Mouse (Mus musculus): ENCODE measurements at regions not wholly inside any gene's neighbourhood (a gene's known extent, or its start where the extent isn't known, plus 50 kb on each side); places are given as distances from the start of the nearest gene placed in this dataset.

GRCm38 (mm10) chr7:93136061-93136460 lies 56.4 kb downstream of the Fam181b start:
- H3K9me3 ChIP-seq: no peaks in the 10 kb centered on the region
- no peak for ATAC-seq (ENCODE audit: low FRiP score, low read depth)
- no peaks in the 10 kb centered on the region for H3K4me1 ChIP-seq
- H3K36me3 ChIP-seq: no peaks in the 10 kb centered on the region
- H3K27ac ChIP-seq (replicated peaks): no peak overlapping the region
- H3K4me2 ChIP-seq (replicated peaks): no peak overlapping the region
- H3K9ac ChIP-seq (replicated peaks): no peak overlapping the region
- no peaks in the 10 kb centered on the region for H3K27me3 ChIP-seq
- H3K4me3 ChIP-seq: no peak overlapping the region
- 79% methylated on average over 4 of the region's 4 CpGs for WGBS

GRCm38 (mm10) chr7:93147379-93147778 lies 67.7 kb downstream of the Fam181b start:
- peak; percentile 49; the same call in 1 of the 2 replicates for ATAC-seq (ENCODE audit: low FRiP score, low read depth)
- H3K9ac ChIP-seq (replicated peaks): no peak overlapping the region
- H3K4me2 ChIP-seq (replicated peaks): no peak overlapping the region
- no peaks in the 10 kb centered on the region for H3K36me3 ChIP-seq
- no peaks in the 10 kb centered on the region for H3K4me1 ChIP-seq
- no peak overlapping the region for H3K27ac ChIP-seq (replicated peaks)
- H3K27me3 ChIP-seq: no peaks in the 10 kb centered on the region
- no peak overlapping the region for H3K4me3 ChIP-seq
- no peaks in the 10 kb centered on the region for H3K9me3 ChIP-seq
- WGBS: 97% methylated on average over 2 of the region's 2 CpGs

- H3K4me1 ChIP-seq: no peaks in the 10 kb centered on the region
- H3K4me3 ChIP-seq: no peak overlapping the region
- H3K36me3 ChIP-seq: no peaks in the 10 kb centered on the region
- H3K27ac ChIP-seq (replicated peaks): no peak overlapping the region
- H3K9me3 ChIP-seq: no peaks in the 10 kb centered on the region
- no peak for ATAC-seq (ENCODE audit: low FRiP score, low read depth)
- 67% methylated on average over 2 of the region's 2 CpGs for WGBS
- no peak overlapping the region for H3K9ac ChIP-seq (replicated peaks)
- H3K27me3 ChIP-seq: no peaks in the 10 kb centered on the region
- H3K4me2 ChIP-seq (replicated peaks): no peak overlapping the region
Observed at GRCm38 (mm10) chr7:93151321-93151720, 71.7 kb downstream of the Fam181b start.

- H3K27ac ChIP-seq (replicated peaks): no peak overlapping the region
- H3K9ac ChIP-seq (replicated peaks): no peak overlapping the region
- no peak for ATAC-seq (ENCODE audit: low FRiP score, low read depth)
- no peaks in the 10 kb centered on the region for H3K36me3 ChIP-seq
- no peak overlapping the region for H3K4me3 ChIP-seq
- no peak overlapping the region for H3K4me2 ChIP-seq (replicated peaks)
- WGBS: 79% methylated on average over 1 of the region's 1 CpGs
- no peaks in the 10 kb centered on the region for H3K27me3 ChIP-seq
- H3K9me3 ChIP-seq: no peaks in the 10 kb centered on the region
- H3K4me1 ChIP-seq: no peaks in the 10 kb centered on the region
Observed at GRCm38 (mm10) chr7:93197106-93197505, 117.4 kb downstream of the Fam181b start.
